Mouse (Mus musculus): ENCODE data around the gene Bpifa6.
"Not testable (repeated sequence)": the region's sequence is repeated elsewhere in the genome, so short reads cannot be mapped to it uniquely, and the experiment has no call there.

The Bpifa6 gene

GRCm38 (mm10) chr2:153974582-153974981, at the start of gene Bpifa6:
Gene Bpifa6, plus strand, starts transcription at chr2:153974945.
- DNase-seq = no peak

- DNase-seq = peak; percentile 37
Measured at GRCm38 (mm10) chr2:153929871-153930413, 44.8 kb upstream of the Bpifa6 start.

- no peak for DNase-seq
Measured at GRCm38 (mm10) chr2:153931125-153931524, 43.6 kb upstream of the Bpifa6 start.

GRCm38 (mm10) chr2:153933311-153933710, 41.4 kb upstream of the Bpifa6 start:
- no peak for DNase-seq

GRCm38 (mm10) chr2:153935348-153935747, 39.4 kb upstream of the Bpifa6 start:
- no peak for DNase-seq

GRCm38 (mm10) chr2:153937843-153938242, 36.9 kb upstream of the Bpifa6 start, which contains the start of gene Bpifb4:
Gene Bpifb4, plus strand, starts transcription at chr2:153938212.
- DNase-seq = no peak

- DNase-seq = peak; percentile 18
Measured at GRCm38 (mm10) chr2:153943537-153943936, 31.2 kb upstream of the Bpifa6 start.

- DNase-seq = no peak
Measured at GRCm38 (mm10) chr2:153944567-153944966, 30.2 kb upstream of the Bpifa6 start.

GRCm38 (mm10) chr2:153952897-153953296, 21.8 kb upstream of the Bpifa6 start:
- peak; percentile 36 for DNase-seq

GRCm38 (mm10) chr2:153953836-153954235, 20.9 kb upstream of the Bpifa6 start:
- DNase-seq = peak; percentile 3

- DNase-seq = no peak
Measured at GRCm38 (mm10) chr2:153962821-153963331, 11.9 kb upstream of the Bpifa6 start.

GRCm38 (mm10) chr2:153963334-153963733, 11.4 kb upstream of the Bpifa6 start:
- DNase-seq = no peak

- no peak for DNase-seq
Measured at GRCm38 (mm10) chr2:153970221-153970620, 4.5 kb upstream of the Bpifa6 start.

- DNase-seq = peak; percentile 77
Measured at GRCm38 (mm10) chr2:153995770-153996169, 21.0 kb downstream of the Bpifa6 start.

- DNase-seq = no peak
Measured at GRCm38 (mm10) chr2:154000501-154000900, 25.8 kb downstream of the Bpifa6 start.

- DNase-seq = no peak
Measured at GRCm38 (mm10) chr2:154001056-154001455, 26.3 kb downstream of the Bpifa6 start.

- no peak for DNase-seq
Measured at GRCm38 (mm10) chr2:154004456-154004855, 29.7 kb downstream of the Bpifa6 start.

- no peak for DNase-seq
Measured at GRCm38 (mm10) chr2:154005094-154005493, 30.3 kb downstream of the Bpifa6 start.

- no peak for DNase-seq
Measured at GRCm38 (mm10) chr2:154005734-154006133, 31.0 kb downstream of the Bpifa6 start.

GRCm38 (mm10) chr2:154006331-154006730, 31.6 kb downstream of the Bpifa6 start:
- no peak for DNase-seq

GRCm38 (mm10) chr2:154007381-154007780, 32.6 kb downstream of the Bpifa6 start:
- DNase-seq = no peak

- no peak for DNase-seq
Measured at GRCm38 (mm10) chr2:154007965-154008364, 33.2 kb downstream of the Bpifa6 start, which contains the start of gene Bpifa2. Gene Bpifa2, plus strand, starts transcription at chr2:154008265.

GRCm38 (mm10) chr2:154017990-154018389, 43.2 kb downstream of the Bpifa6 start:
- DNase-seq = no peak

- DNase-seq = not testable (repeated sequence)
Measured at GRCm38 (mm10) chr2:154024676-154025075, 49.9 kb downstream of the Bpifa6 start.

GRCm38 (mm10) chr2:154038932-154039331, 64.2 kb downstream of the Bpifa6 start:
- DNase-seq = peak; percentile 16

Data from kidney, postnatal 14 days (tissue).